Mouse (Mus musculus): Measurements from ENCODE around the gene Uvrag.

GRCm38 (mm10) chr7:98968082-98968674 lies 172.8 kb downstream of the Uvrag start:
- TF ChIP-seq CTCF (IDR thresholded peaks at IDR 0.05; ENCODE audit: extremely low read depth, insufficient read depth, insufficient read length, insufficient replicate concordance) (no peak), POLR2A (IDR thresholded peaks at IDR 0.05; ENCODE audit: low read depth, low read length) (no peak)
